Mouse (Mus musculus): ENCODE results near the gene Gm42421.

DNA sequence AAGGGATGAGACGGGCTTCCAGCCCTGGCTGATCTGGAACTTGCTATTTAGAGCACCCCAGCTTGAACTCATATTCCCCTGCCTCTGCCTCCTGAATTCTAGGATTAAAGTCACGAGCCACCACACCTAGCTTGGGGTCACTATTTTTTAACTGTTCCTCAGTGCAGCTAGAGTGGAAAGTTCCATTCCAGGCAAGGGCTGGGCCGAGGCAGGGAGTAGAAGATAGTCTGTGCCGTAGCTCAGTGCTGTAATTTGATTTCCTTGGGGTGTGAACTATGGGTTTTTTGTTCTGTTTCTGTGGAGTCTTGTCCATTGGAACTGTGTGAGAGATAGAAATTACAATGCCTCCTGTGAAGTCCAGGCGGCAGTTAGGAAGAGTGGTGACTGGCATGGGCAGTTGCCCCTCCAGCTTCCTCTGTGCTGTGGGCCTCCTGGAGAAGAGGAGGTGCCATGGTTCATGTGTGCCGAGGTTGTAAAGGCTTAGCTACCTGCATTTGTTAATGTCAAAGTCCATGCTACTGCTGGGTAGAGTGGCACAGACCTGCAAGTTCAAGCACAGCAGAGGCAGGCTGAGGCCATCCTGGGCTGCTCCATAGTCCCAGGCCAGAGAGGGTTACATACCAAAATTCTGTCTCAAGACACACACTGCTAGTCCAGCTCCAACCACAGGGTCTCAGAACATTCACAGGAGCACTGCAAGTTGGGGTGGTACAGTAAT, 4.0 kb downstream of the Gm42421 start:
- TF ChIP-seq CTCF (IDR thresholded peaks at IDR 0.05; ENCODE audit: borderline replicate concordance, extremely low read depth, insufficient read depth, insufficient read length) (no peak), POLR2A (IDR thresholded peaks at IDR 0.05; ENCODE audit: borderline replicate concordance, extremely low read depth, insufficient read depth, insufficient read length, poor library complexity, severe bottlenecking) (no peak)
